Mouse (Mus musculus): ENCODE data around the gene Tuba1c. TPM values are rescaled to one million over a fixed set of nuclear protein-coding genes. Genes with fewer than 3 reads are reported as not detected.
A peak's percentile ranks its signal among the peaks of the same experiment; 100 is the strongest.

Gene Tuba1c
- polyA plus RNA-seq, 1 experiment, result 294 TPM

GRCm38 (mm10) chr15:99017986-99018385, 11.7 kb upstream of the Tuba1c start:
- H3K27ac ChIP-seq (ENCODE audit: control insufficient read depth, insufficient read depth, low read length), result 0 out of 2 replicates have a peak overlapping the region, but pooled peaks have one; percentile 15
- TF ChIP-seq POLR2A (IDR thresholded peaks at IDR 0.05; ENCODE audit: control insufficient read depth, extremely low read depth, insufficient read depth, low read length, poor library complexity) (no peak), CTCF (IDR thresholded peaks at IDR 0.05; ENCODE audit: borderline replicate concordance, control insufficient read depth, extremely low read depth, insufficient read depth, low read length, poor library complexity) (no peak)
- no peak for DNase-seq
- H3K27me3 ChIP-seq (ENCODE audit: control insufficient read depth, insufficient read depth, low read length), result no peaks in the 10 kb centered on the region
- no peak overlapping the region for H3K4me3 ChIP-seq (ENCODE audit: control insufficient read depth, insufficient read depth, low read length)
- 89% methylated on average over 9 of the region's 9 CpGs for WGBS
- no peaks in the 10 kb centered on the region for H3K4me1 ChIP-seq (replicated peaks; ENCODE audit: control insufficient read depth, insufficient read depth, low read length)
- no peaks in the 10 kb centered on the region for H3K36me3 ChIP-seq (ENCODE audit: control insufficient read depth, insufficient read depth, low read length)

GRCm38 (mm10) chr15:99018630-99019029, 11.1 kb upstream of the Tuba1c start:
- 93% methylated on average over 4 of the region's 4 CpGs for WGBS
- no peak overlapping the region for H3K27ac ChIP-seq (ENCODE audit: control insufficient read depth, insufficient read depth, low read length)
- H3K27me3 ChIP-seq (ENCODE audit: control insufficient read depth, insufficient read depth, low read length), result no peaks in the 10 kb centered on the region
- no peak overlapping the region for H3K4me3 ChIP-seq (ENCODE audit: control insufficient read depth, insufficient read depth, low read length)
- no peak for TF ChIP-seq CTCF (IDR thresholded peaks at IDR 0.05; ENCODE audit: borderline replicate concordance, control insufficient read depth, extremely low read depth, insufficient read depth, low read length, poor library complexity)
- no peak for TF ChIP-seq POLR2A (IDR thresholded peaks at IDR 0.05; ENCODE audit: control insufficient read depth, extremely low read depth, insufficient read depth, low read length, poor library complexity)
- H3K4me1 ChIP-seq (replicated peaks; ENCODE audit: control insufficient read depth, insufficient read depth, low read length), result no peaks in the 10 kb centered on the region
- no peaks in the 10 kb centered on the region for H3K36me3 ChIP-seq (ENCODE audit: control insufficient read depth, insufficient read depth, low read length)
- no peak for DNase-seq

- DNase-seq, result no peak
- H3K4me1 ChIP-seq (replicated peaks; ENCODE audit: control insufficient read depth, insufficient read depth, low read length), result no peaks in the 10 kb centered on the region
- H3K4me3 ChIP-seq (ENCODE audit: control insufficient read depth, insufficient read depth, low read length), result no peak overlapping the region
- H3K27ac ChIP-seq (ENCODE audit: control insufficient read depth, insufficient read depth, low read length), result no peak overlapping the region
- H3K36me3 ChIP-seq (ENCODE audit: control insufficient read depth, insufficient read depth, low read length), result no peaks in the 10 kb centered on the region
- H3K27me3 ChIP-seq (ENCODE audit: control insufficient read depth, insufficient read depth, low read length), result no peaks in the 10 kb centered on the region
- WGBS, result 91% methylated on average over 8 of the region's 8 CpGs
- TF ChIP-seq POLR2A (IDR thresholded peaks at IDR 0.05; ENCODE audit: control insufficient read depth, extremely low read depth, insufficient read depth, low read length, poor library complexity) (no peak), CTCF (IDR thresholded peaks at IDR 0.05; ENCODE audit: borderline replicate concordance, control insufficient read depth, extremely low read depth, insufficient read depth, low read length, poor library complexity) (no peak)
Measured at GRCm38 (mm10) chr15:99019436-99019835, 10.3 kb upstream of the Tuba1c start.

- H3K4me3 ChIP-seq (ENCODE audit: control insufficient read depth, insufficient read depth, low read length), result no peak overlapping the region
- H3K4me1 ChIP-seq (replicated peaks; ENCODE audit: control insufficient read depth, insufficient read depth, low read length), result no peaks in the 10 kb centered on the region
- H3K36me3 ChIP-seq (ENCODE audit: control insufficient read depth, insufficient read depth, low read length), result no peaks in the 10 kb centered on the region
- TF ChIP-seq POLR2A (IDR thresholded peaks at IDR 0.05; ENCODE audit: control insufficient read depth, extremely low read depth, insufficient read depth, low read length, poor library complexity), result no peak
- TF ChIP-seq CTCF (IDR thresholded peaks at IDR 0.05; ENCODE audit: borderline replicate concordance, control insufficient read depth, extremely low read depth, insufficient read depth, low read length, poor library complexity), result no peak
- no peaks in the 10 kb centered on the region for H3K27me3 ChIP-seq (ENCODE audit: control insufficient read depth, insufficient read depth, low read length)
- no peak for DNase-seq
- H3K27ac ChIP-seq (ENCODE audit: control insufficient read depth, insufficient read depth, low read length), result no peak overlapping the region
- 95% methylated on average over 4 of the region's 4 CpGs for WGBS
Measured at GRCm38 (mm10) chr15:99020171-99020570, 9.5 kb upstream of the Tuba1c start.

- H3K36me3 ChIP-seq (ENCODE audit: control insufficient read depth, insufficient read depth, low read length), result no peaks in the 10 kb centered on the region
- no peak overlapping the region for H3K4me3 ChIP-seq (ENCODE audit: control insufficient read depth, insufficient read depth, low read length)
Measured at GRCm38 (mm10) chr15:99021255-99021654, 8.4 kb upstream of the Tuba1c start.

GRCm38 (mm10) chr15:99024668-99025314, 4.9 kb upstream of the Tuba1c start:
- WGBS, result 17% methylated on average over 7 of the region's 8 CpGs
- H3K4me3 ChIP-seq (ENCODE audit: control insufficient read depth, insufficient read depth, low read length), result no peak overlapping the region
- H3K27ac ChIP-seq (ENCODE audit: control insufficient read depth, insufficient read depth, low read length), result no peak overlapping the region
- peaks cover 5% of the 10 kb centered on the region for H3K4me1 ChIP-seq (replicated peaks; ENCODE audit: control insufficient read depth, insufficient read depth, low read length)
- TF ChIP-seq CTCF (IDR thresholded peaks at IDR 0.05; ENCODE audit: borderline replicate concordance, control insufficient read depth, extremely low read depth, insufficient read depth, low read length, poor library complexity), result no peak
- TF ChIP-seq POLR2A (IDR thresholded peaks at IDR 0.05; ENCODE audit: control insufficient read depth, extremely low read depth, insufficient read depth, low read length, poor library complexity), result no peak
- no peaks in the 10 kb centered on the region for H3K27me3 ChIP-seq (ENCODE audit: control insufficient read depth, insufficient read depth, low read length)
- peak; percentile 74 for DNase-seq
- no peaks in the 10 kb centered on the region for H3K36me3 ChIP-seq (ENCODE audit: control insufficient read depth, insufficient read depth, low read length)

More at GRCm38 (mm10) chr15:99021255-99021654, 8.4 kb upstream of the Tuba1c start:
- TF ChIP-seq POLR2A (IDR thresholded peaks at IDR 0.05; ENCODE audit: control insufficient read depth, extremely low read depth, insufficient read depth, low read length, poor library complexity), result no peak
- TF ChIP-seq CTCF (IDR thresholded peaks at IDR 0.05; ENCODE audit: borderline replicate concordance, control insufficient read depth, extremely low read depth, insufficient read depth, low read length, poor library complexity), result no peak
- Histone ChIP-seq H3K4me1 (replicated peaks; ENCODE audit: control insufficient read depth, insufficient read depth, low read length) (no peaks in the 10 kb centered on the region), H3K27ac (ENCODE audit: control insufficient read depth, insufficient read depth, low read length) (no peak overlapping the region), H3K27me3 (ENCODE audit: control insufficient read depth, insufficient read depth, low read length) (no peaks in the 10 kb centered on the region)
- over 99% methylated on average over 7 of the region's 7 CpGs for WGBS
- DNase-seq, result no peak

Data from thymus, adult 2 months (tissue).